Mouse (Mus musculus): ENCODE data around the gene Tyrobp. TPM values are rescaled to one million over a fixed set of nuclear protein-coding genes. Genes with fewer than 3 reads are reported as not detected.
A peak's percentile ranks its signal among the peaks of the same experiment; 100 is the strongest.

Tyrobp gene
- 38.6 and 50.0 TPM in 2 replicates for polyA plus RNA-seq (2015; fragmentation: Nextera tagmentation; extraction: Ambion mirVana)

- no peaks in the 10 kb centered on the region for H3K9me3 ChIP-seq (replicated peaks)
- no peak within 1 kb of the TSS for H3K4me2 ChIP-seq
- no peaks in the 10 kb centered on the region; the same call in 1 of the 2 replicates for H3K27me3 ChIP-seq (replicated peaks)
- no peak within 1 kb of the TSS for H3K9ac ChIP-seq (replicated peaks)
- no peaks in the 10 kb centered on the region for H3K4me1 ChIP-seq
- no peak for ATAC-seq (ENCODE audit: low FRiP score)
- no peak within 1 kb of the TSS for H3K4me3 ChIP-seq (replicated peaks)
- no peaks in the 10 kb centered on the region for H3K36me3 ChIP-seq
- 66% methylated on average over 5 of the region's 5 CpGs for WGBS
- no peak within 1 kb of the TSS for H3K27ac ChIP-seq (replicated peaks)
Measured at GRCm38 (mm10) chr7:30413596-30413995, at the start of gene Tyrobp. Tyrobp (plus strand) TSS chr7:30413760.

- Histone ChIP-seq H3K36me3 (no peaks in the 10 kb centered on the region), H3K4me2 (no peak overlapping the region), H3K9ac (replicated peaks) (no peak overlapping the region), H3K27ac (replicated peaks) (no peak overlapping the region), H3K4me1 (peaks cover 20% of the 10 kb centered on the region), H3K4me3 (replicated peaks) (no peak overlapping the region), H3K9me3 (replicated peaks) (no peaks in the 10 kb centered on the region), H3K27me3 (replicated peaks) (0 out of 2 replicates have a peak, but pooled peaks cover 3% of the 10 kb centered on the region)
- no peak for ATAC-seq (ENCODE audit: low FRiP score)
- 71% methylated on average over 2 of the region's 2 CpGs for WGBS
Measured at GRCm38 (mm10) chr7:30367466-30367865, 46.1 kb upstream of the Tyrobp start.

GRCm38 (mm10) chr7:30373501-30373962 lies 40.0 kb upstream of the Tyrobp start:
- Histone ChIP-seq H3K36me3 (no peaks in the 10 kb centered on the region), H3K9ac (replicated peaks) (peak overlapping the region; percentile 63), H3K27me3 (replicated peaks) (no peaks in the 10 kb centered on the region), H3K4me1 (peaks cover 4% of the 10 kb centered on the region; the same call in 1 of the 2 replicates), H3K4me2 (peak overlapping the region; percentile 64), H3K4me3 (replicated peaks) (peak overlapping the region; percentile 47), H3K27ac (replicated peaks) (peak overlapping the region; percentile 89), H3K9me3 (replicated peaks) (no peaks in the 10 kb centered on the region)
- ATAC-seq (ENCODE audit: low FRiP score): peak; percentile 99
- 1% methylated on average over 21 of the region's 21 CpGs for WGBS

GRCm38 (mm10) chr7:30380061-30380460 lies 33.5 kb upstream of the Tyrobp start:
- ATAC-seq (ENCODE audit: low FRiP score): no peak
- 65% methylated on average over 5 of the region's 5 CpGs for WGBS

GRCm38 (mm10) chr7:30384106-30384505 lies 29.5 kb upstream of the Tyrobp start:
- Histone ChIP-seq H3K9me3 (replicated peaks) (no peaks in the 10 kb centered on the region), H3K4me1 (no peaks in the 10 kb centered on the region), H3K4me3 (replicated peaks) (no peak overlapping the region), H3K36me3 (no peaks in the 10 kb centered on the region), H3K27ac (replicated peaks) (no peak overlapping the region), H3K27me3 (replicated peaks) (no peaks in the 10 kb centered on the region), H3K9ac (replicated peaks) (no peak overlapping the region), H3K4me2 (no peak overlapping the region)
- no peak for ATAC-seq (ENCODE audit: low FRiP score)
- 90% methylated on average over 9 of the region's 9 CpGs for WGBS

More at GRCm38 (mm10) chr7:30380061-30380460, 33.5 kb upstream of the Tyrobp start:
- H3K4me1 ChIP-seq: no peaks in the 10 kb centered on the region
- H3K9ac ChIP-seq (replicated peaks): no peak overlapping the region
- no peak overlapping the region for H3K4me2 ChIP-seq
- H3K27ac ChIP-seq (replicated peaks): no peak overlapping the region
- H3K9me3 ChIP-seq (replicated peaks): no peaks in the 10 kb centered on the region
- no peaks in the 10 kb centered on the region for H3K27me3 ChIP-seq (replicated peaks)
- no peaks in the 10 kb centered on the region for H3K36me3 ChIP-seq
- no peak overlapping the region for H3K4me3 ChIP-seq (replicated peaks)

- Histone ChIP-seq H3K27me3 (replicated peaks) (no peaks in the 10 kb centered on the region), H3K4me3 (replicated peaks) (no peak overlapping the region), H3K27ac (replicated peaks) (no peak overlapping the region), H3K36me3 (no peaks in the 10 kb centered on the region), H3K9me3 (replicated peaks) (no peaks in the 10 kb centered on the region), H3K9ac (replicated peaks) (no peak overlapping the region), H3K4me1 (no peaks in the 10 kb centered on the region), H3K4me2 (no peak overlapping the region)
- no peak for ATAC-seq (ENCODE audit: low FRiP score)
- 79% methylated on average over 4 of the region's 4 CpGs for WGBS
Measured at GRCm38 (mm10) chr7:30392746-30393520, 20.6 kb upstream of the Tyrobp start.

GRCm38 (mm10) chr7:30393631-30394030 lies 19.9 kb upstream of the Tyrobp start:
- Histone ChIP-seq H3K4me3 (replicated peaks) (no peak overlapping the region), H3K9me3 (replicated peaks) (no peaks in the 10 kb centered on the region)
- WGBS: 91% methylated on average over 4 of the region's 4 CpGs

GRCm38 (mm10) chr7:30394379-30394778 lies 19.2 kb upstream of the Tyrobp start:
- H3K4me2 ChIP-seq: no peak overlapping the region
- no peak overlapping the region for H3K27ac ChIP-seq (replicated peaks)
- H3K27me3 ChIP-seq (replicated peaks): no peaks in the 10 kb centered on the region
- H3K36me3 ChIP-seq: no peaks in the 10 kb centered on the region
- no peak for ATAC-seq (ENCODE audit: low FRiP score)
- 69% methylated on average over 11 of the region's 11 CpGs for WGBS
- no peak overlapping the region for H3K4me3 ChIP-seq (replicated peaks)
- H3K4me1 ChIP-seq: 0 out of 2 replicates have a peak, but pooled peaks cover 3% of the 10 kb centered on the region
- no peaks in the 10 kb centered on the region for H3K9me3 ChIP-seq (replicated peaks)
- no peak overlapping the region for H3K9ac ChIP-seq (replicated peaks)

More at GRCm38 (mm10) chr7:30393631-30394030, 19.9 kb upstream of the Tyrobp start:
- H3K27ac ChIP-seq (replicated peaks): no peak overlapping the region; the same call in 1 of the 2 replicates
- no peaks in the 10 kb centered on the region for H3K27me3 ChIP-seq (replicated peaks)
- H3K36me3 ChIP-seq: no peaks in the 10 kb centered on the region
- H3K4me1 ChIP-seq: no peaks in the 10 kb centered on the region
- H3K4me2 ChIP-seq: no peak overlapping the region
- no peak for ATAC-seq (ENCODE audit: low FRiP score)
- no peak overlapping the region for H3K9ac ChIP-seq (replicated peaks)

GRCm38 (mm10) chr7:30394871-30395270 lies 18.7 kb upstream of the Tyrobp start:
- Histone ChIP-seq H3K4me3 (replicated peaks) (no peak overlapping the region), H3K9me3 (replicated peaks) (no peaks in the 10 kb centered on the region), H3K4me1 (0 out of 2 replicates have a peak, but pooled peaks cover 6% of the 10 kb centered on the region), H3K9ac (replicated peaks) (no peak overlapping the region), H3K4me2 (no peak overlapping the region), H3K27ac (replicated peaks) (no peak overlapping the region), H3K36me3 (no peaks in the 10 kb centered on the region), H3K27me3 (replicated peaks) (no peaks in the 10 kb centered on the region)
- 47% methylated on average over 2 of the region's 2 CpGs for WGBS
- no peak for ATAC-seq (ENCODE audit: low FRiP score)

- no peak overlapping the region for H3K27ac ChIP-seq (replicated peaks)
- H3K27me3 ChIP-seq (replicated peaks): no peaks in the 10 kb centered on the region
- H3K36me3 ChIP-seq: no peaks in the 10 kb centered on the region
- ATAC-seq (ENCODE audit: low FRiP score): no peak
- no peak overlapping the region for H3K9ac ChIP-seq (replicated peaks)
- H3K4me3 ChIP-seq (replicated peaks): no peak overlapping the region
- H3K4me2 ChIP-seq: no peak overlapping the region
- WGBS: 47% methylated on average over 7 of the region's 7 CpGs
- H3K9me3 ChIP-seq (replicated peaks): no peaks in the 10 kb centered on the region
- 0 out of 2 replicates have a peak, but pooled peaks cover 6% of the 10 kb centered on the region for H3K4me1 ChIP-seq
Measured at GRCm38 (mm10) chr7:30399671-30400070, 13.9 kb upstream of the Tyrobp start.

- 77% methylated on average over 4 of the region's 4 CpGs for WGBS
- Histone ChIP-seq H3K9ac (replicated peaks) (no peak overlapping the region), H3K9me3 (replicated peaks) (no peaks in the 10 kb centered on the region), H3K4me2 (no peak overlapping the region), H3K4me3 (replicated peaks) (no peak overlapping the region), H3K27ac (replicated peaks) (no peak overlapping the region), H3K4me1 (0 out of 2 replicates have a peak, but pooled peaks cover 6% of the 10 kb centered on the region), H3K27me3 (replicated peaks) (peaks cover 3% of the 10 kb centered on the region; the same call in 1 of the 2 replicates), H3K36me3 (no peaks in the 10 kb centered on the region)
- ATAC-seq (ENCODE audit: low FRiP score): no peak
Measured at GRCm38 (mm10) chr7:30402343-30402742, 11.2 kb upstream of the Tyrobp start.

- H3K4me1 ChIP-seq: no peaks in the 10 kb centered on the region
- no peak overlapping the region for H3K4me3 ChIP-seq (replicated peaks)
- 81% methylated on average over 3 of the region's 3 CpGs for WGBS
- ATAC-seq (ENCODE audit: low FRiP score): no peak
- H3K4me2 ChIP-seq: no peak overlapping the region
- H3K9me3 ChIP-seq (replicated peaks): no peaks in the 10 kb centered on the region
- no peaks in the 10 kb centered on the region for H3K36me3 ChIP-seq
- H3K27ac ChIP-seq (replicated peaks): no peak overlapping the region
- H3K9ac ChIP-seq (replicated peaks): no peak overlapping the region
- H3K27me3 ChIP-seq (replicated peaks): peaks cover 4% of the 10 kb centered on the region
Measured at GRCm38 (mm10) chr7:30408639-30409038, 4.9 kb upstream of the Tyrobp start.
